Mouse (Mus musculus) hindbrain, embryonic 12.5 days (tissue): ENCODE results near the gene Dlgap4. TPM values are rescaled to one million over a fixed set of nuclear protein-coding genes. Genes with fewer than 3 reads are reported as not detected.
"Not testable (repeated sequence)": the region's sequence is repeated elsewhere in the genome, so short reads cannot be mapped to it uniquely, and the experiment has no call there.

ENCODE experiments used
- ATAC-seq: fragments of 200-750 bp; cut with Nextera tagmentation; 2 replicates; pipeline ENCODE4 v1.8.0; 2017; ENCODE audit warnings: moderate TSS enrichment; ENCODE audit not compliant: low FRiP score
- H3K27ac ChIP-seq: fragments of 300-500 bp; sonication (generic); 2 replicates; pipeline ENCODE4 v1.5.1; 2016; ENCODE audit warnings: mild to moderate bottlenecking
- H3K27me3 ChIP-seq: fragments of 300-500 bp; sonication (generic); 2 replicates; pipeline ENCODE4 v1.6.1; 2016; ENCODE audit warnings: mild to moderate bottlenecking
- H3K36me3 ChIP-seq: fragments of 300-500 bp; sonication (generic); 2 replicates; pipeline ENCODE4 v1.6.1; 2016; ENCODE audit warnings: mild to moderate bottlenecking
- H3K4me1 ChIP-seq: fragments of 300-500 bp; sonication (generic); 2 replicates; pipeline ENCODE4 v1.6.1; 2016
- H3K4me2 ChIP-seq: fragments of 300-500 bp; sonication (generic); replicated peaks from 2 replicates; pipeline ENCODE4 v1.6.1; 2016; ENCODE audit warnings: mild to moderate bottlenecking
- H3K4me3 ChIP-seq: fragments of 300-500 bp; sonication (generic); 2 replicates; pipeline ENCODE4 v1.5.1; 2016; ENCODE audit warnings: mild to moderate bottlenecking
- H3K9ac ChIP-seq: fragments of 300-500 bp; sonication (generic); 2 replicates; pipeline ENCODE4 v1.6.1; 2016; ENCODE audit warnings: mild to moderate bottlenecking, moderate library complexity
- H3K9me3 ChIP-seq: fragments of 300-500 bp; sonication (generic); replicated peaks from 2 replicates; pipeline ENCODE4 v1.6.1; 2016; ENCODE audit warnings: mild to moderate bottlenecking
- WGBS: fragments of 180-500 bp; shearing (Covaris S2); methylation state at CpG from one replicate; pipeline ENCODE4 v1.1.7; 2016; 5-methylcytosine and 5-hydroxymethylcytosine counted together
- polyA plus RNA-seq: library from polyadenylated mRNA; unstranded; fragments of >200 nt; fragmentation: Nextera tagmentation; extraction: Ambion mirVana; gene quantifications from 2 replicates; pipeline ENCODE4 v1.2.1, GENCODE M21; 2016

The Dlgap4 gene
- polyA plus RNA-seq, 1 experiment from 2014 or later, result 202 TPM

DNA sequence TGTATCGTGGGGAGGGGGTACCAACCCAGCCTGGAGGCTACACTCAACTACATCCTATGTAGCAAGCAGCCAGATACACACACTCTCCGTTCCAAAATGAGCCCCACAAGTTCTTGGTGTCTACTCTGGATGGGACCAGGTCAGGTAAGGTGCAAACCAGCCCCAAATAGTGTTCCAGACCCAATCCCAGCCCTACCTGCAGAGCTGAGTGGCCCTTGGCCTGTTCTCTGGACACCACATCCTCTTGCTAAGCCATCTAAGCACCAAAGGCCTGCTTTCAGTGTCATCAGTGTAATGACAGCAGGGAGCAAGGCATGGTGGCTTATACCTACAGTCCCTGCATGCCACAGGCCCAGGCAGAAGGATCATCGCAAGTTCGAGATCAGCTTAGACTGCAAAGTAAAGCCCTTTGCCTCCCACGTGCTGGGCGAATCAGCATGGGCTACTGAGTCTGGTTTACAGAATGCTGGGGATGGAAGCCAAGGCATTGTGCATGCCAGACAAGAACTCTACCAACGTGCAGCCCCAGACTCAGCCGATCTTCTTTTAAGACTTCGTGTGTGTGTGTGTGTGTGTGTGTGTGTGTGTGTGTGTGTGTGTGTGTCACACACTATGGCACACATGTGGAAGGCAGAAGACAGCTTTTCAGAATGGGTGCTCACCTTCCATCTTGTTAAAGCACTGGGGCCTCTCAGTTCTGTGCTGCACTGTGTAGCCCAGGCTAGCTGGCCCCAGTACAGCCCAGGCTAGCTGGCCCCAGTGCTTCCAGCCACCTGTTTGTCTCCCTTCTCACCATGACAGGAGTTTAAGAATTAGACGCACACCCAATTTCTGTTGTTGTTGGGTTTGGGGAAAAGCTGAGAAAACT is 169.2 kb downstream of the Dlgap4 start:
- Histone ChIP-seq H3K4me3 (no peak overlapping the region), H3K36me3 (no peaks in the 10 kb centered on the region), H3K9me3 (0 out of 2 replicates have a peak, but pooled peaks cover 3% of the 10 kb centered on the region), H3K9ac (no peak overlapping the region), H3K27ac (no peak overlapping the region), H3K27me3 (peaks cover 3% of the 10 kb centered on the region; the same call in 1 of the 2 replicates), H3K4me2 (no peak overlapping the region), H3K4me1 (peaks cover 7% of the 10 kb centered on the region; the same call in 1 of the 2 replicates)
- WGBS, result 86% methylated on average over 10 of the region's 10 CpGs
- ATAC-seq, result no peak

GRCm38 (mm10) chr2:156783349-156783728 is 169.8 kb downstream of the Dlgap4 start:
- Histone ChIP-seq H3K9ac (no peak overlapping the region), H3K27me3 (peaks cover 3% of the 10 kb centered on the region; the same call in 1 of the 2 replicates), H3K27ac (no peak overlapping the region), H3K4me2 (no peak overlapping the region), H3K4me1 (peaks cover 7% of the 10 kb centered on the region; the same call in 1 of the 2 replicates), H3K36me3 (no peaks in the 10 kb centered on the region), H3K9me3 (0 out of 2 replicates have a peak, but pooled peaks cover 3% of the 10 kb centered on the region), H3K4me3 (no peak overlapping the region)
- 85% methylated on average over 9 of the region's 9 CpGs for WGBS
- no peak for ATAC-seq

- Histone ChIP-seq H3K4me3 (no peak overlapping the region), H3K9ac (no peak overlapping the region), H3K27me3 (peaks cover 1% of the 10 kb centered on the region; the same call in 1 of the 2 replicates), H3K4me2 (no peak overlapping the region), H3K4me1 (peaks cover 7% of the 10 kb centered on the region; the same call in 1 of the 2 replicates), H3K36me3 (no peaks in the 10 kb centered on the region), H3K27ac (no peak overlapping the region), H3K9me3 (0 out of 2 replicates have a peak, but pooled peaks cover 3% of the 10 kb centered on the region)
- WGBS, result 79% methylated on average over 7 of the region's 7 CpGs
- ATAC-seq, result no peak
These were observed 170.6 kb downstream of the Dlgap4 start for GRCm38 (mm10) chr2:156784016-156784585.

- Histone ChIP-seq H3K4me3 (no peak overlapping the region), H3K27me3 (no peaks in the 10 kb centered on the region; the same call in 1 of the 2 replicates), H3K27ac (no peak overlapping the region), H3K36me3 (no peaks in the 10 kb centered on the region), H3K9ac (no peak overlapping the region), H3K9me3 (0 out of 2 replicates have a peak, but pooled peaks cover 3% of the 10 kb centered on the region), H3K4me2 (no peak overlapping the region), H3K4me1 (peaks cover 7% of the 10 kb centered on the region; the same call in 1 of the 2 replicates)
- no peak for ATAC-seq
- whole genome bisulfite sequencing, result 87% methylated on average over 2 of the region's 2 CpGs
These were observed 171.4 kb downstream of the Dlgap4 start for GRCm38 (mm10) chr2:156784891-156785290.

DNA sequence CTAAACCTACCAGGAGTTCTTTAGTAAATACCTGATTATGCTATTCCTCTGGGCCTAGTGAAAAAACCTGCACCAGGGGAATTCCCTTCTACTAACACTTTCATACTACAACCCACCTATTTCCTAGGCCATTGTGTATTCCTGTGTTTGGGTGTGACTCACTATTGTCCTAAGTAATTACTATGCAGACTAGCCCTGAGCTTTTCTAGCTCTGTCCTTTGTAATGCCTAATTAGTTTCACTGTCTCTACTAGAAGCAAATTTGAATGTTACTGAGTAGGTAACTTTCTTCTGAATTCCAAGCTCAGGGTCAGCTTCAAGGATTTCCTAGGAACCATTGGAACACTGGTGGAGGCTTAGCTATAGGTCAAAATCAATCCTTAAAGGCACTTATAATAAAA is 172.9 kb downstream of the Dlgap4 start:
- H3K9ac ChIP-seq, H3K27ac ChIP-seq, H3K27me3 ChIP-seq, H3K9me3 ChIP-seq, H3K36me3 ChIP-seq, ATAC-seq, H3K4me3 ChIP-seq, H3K4me2 ChIP-seq, H3K4me1 ChIP-seq: not testable (repeated sequence)

- no peak overlapping the region for H3K4me2 ChIP-seq
These were observed 173.7 kb downstream of the Dlgap4 start for GRCm38 (mm10) chr2:156787090-156787775.

DNA sequence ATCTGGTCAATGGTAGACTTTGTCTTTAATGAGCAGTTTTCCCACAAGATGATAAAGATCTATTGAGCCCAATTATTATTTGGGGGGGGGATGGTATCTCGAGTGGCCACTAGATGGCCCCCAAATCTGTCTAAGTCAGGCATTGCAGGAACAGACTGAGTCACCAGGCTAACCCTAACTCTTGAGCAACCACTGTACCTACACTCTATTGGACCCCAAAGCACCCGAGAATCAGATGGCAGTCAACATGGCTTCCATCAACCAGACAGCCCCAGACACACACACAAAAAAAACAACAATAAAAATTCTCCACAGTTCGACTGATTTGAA is 174.2 kb downstream of the Dlgap4 start:
- ATAC-seq, result no peak
- H3K9me3 ChIP-seq, result peaks cover 13% of the 10 kb centered on the region; the same call in 1 of the 2 replicates
- no peaks in the 10 kb centered on the region for H3K27me3 ChIP-seq
- WGBS, result 56% methylated on average over 3 of the region's 3 CpGs
- no peaks in the 10 kb centered on the region for H3K36me3 ChIP-seq
- no peak overlapping the region for H3K4me2 ChIP-seq
- H3K27ac ChIP-seq, result no peak overlapping the region
- H3K9ac ChIP-seq, result no peak overlapping the region
- H3K4me1 ChIP-seq, result no peaks in the 10 kb centered on the region
- no peak overlapping the region for H3K4me3 ChIP-seq

More at GRCm38 (mm10) chr2:156787090-156787775, 173.7 kb downstream of the Dlgap4 start:
- Histone ChIP-seq H3K36me3 (no peaks in the 10 kb centered on the region), H3K4me1 (no peaks in the 10 kb centered on the region), H3K9ac (no peak overlapping the region), H3K4me3 (no peak overlapping the region), H3K9me3 (peaks cover 10% of the 10 kb centered on the region; the same call in 1 of the 2 replicates), H3K27me3 (no peaks in the 10 kb centered on the region), H3K27ac (no peak overlapping the region)
- 87% methylated on average over 5 of the region's 5 CpGs for WGBS
- no peak for ATAC-seq

GRCm38 (mm10) chr2:156788836-156789235 is 175.3 kb downstream of the Dlgap4 start:
- ATAC-seq, result no peak
- Histone ChIP-seq H3K27me3 (no peaks in the 10 kb centered on the region), H3K9ac (no peak overlapping the region), H3K27ac (no peak overlapping the region), H3K4me3 (no peak overlapping the region), H3K4me2 (no peak overlapping the region), H3K4me1 (no peaks in the 10 kb centered on the region), H3K36me3 (no peaks in the 10 kb centered on the region), H3K9me3 (peaks cover 13% of the 10 kb centered on the region; the same call in 1 of the 2 replicates)
- WGBS, result 76% methylated on average over 1 of the region's 1 CpGs

DNA sequence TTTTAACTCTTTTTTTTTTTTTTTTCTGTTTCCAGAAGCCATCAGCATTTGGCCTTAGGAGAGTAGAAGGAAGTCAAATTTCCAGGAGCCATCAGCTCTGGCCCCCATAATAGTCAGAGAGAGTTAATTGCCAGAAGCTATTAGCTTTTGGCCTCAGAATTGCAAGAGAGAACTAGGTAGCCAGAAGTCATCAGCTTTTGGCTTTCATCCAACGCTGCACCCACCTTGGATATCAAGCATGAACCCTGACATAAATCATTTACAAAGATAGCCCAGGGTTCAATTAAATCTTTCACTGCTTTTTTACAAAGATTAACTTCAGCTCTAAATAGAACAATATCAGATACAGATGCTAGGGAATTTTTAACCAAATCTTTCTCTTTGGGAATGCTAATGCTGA is 185.0 kb downstream of the Dlgap4 start:
- no peak overlapping the region for H3K4me2 ChIP-seq
- H3K4me3 ChIP-seq, result no peak overlapping the region
- no peaks in the 10 kb centered on the region for H3K4me1 ChIP-seq
- H3K27ac ChIP-seq, result no peak overlapping the region
- H3K9me3 ChIP-seq, result no peaks in the 10 kb centered on the region; the same call in 1 of the 2 replicates
- H3K27me3 ChIP-seq, result no peaks in the 10 kb centered on the region
- ATAC-seq, result no peak
- WGBS, result 85% methylated on average over 1 of the region's 1 CpGs
- no peaks in the 10 kb centered on the region for H3K36me3 ChIP-seq
- no peak overlapping the region for H3K9ac ChIP-seq

DNA sequence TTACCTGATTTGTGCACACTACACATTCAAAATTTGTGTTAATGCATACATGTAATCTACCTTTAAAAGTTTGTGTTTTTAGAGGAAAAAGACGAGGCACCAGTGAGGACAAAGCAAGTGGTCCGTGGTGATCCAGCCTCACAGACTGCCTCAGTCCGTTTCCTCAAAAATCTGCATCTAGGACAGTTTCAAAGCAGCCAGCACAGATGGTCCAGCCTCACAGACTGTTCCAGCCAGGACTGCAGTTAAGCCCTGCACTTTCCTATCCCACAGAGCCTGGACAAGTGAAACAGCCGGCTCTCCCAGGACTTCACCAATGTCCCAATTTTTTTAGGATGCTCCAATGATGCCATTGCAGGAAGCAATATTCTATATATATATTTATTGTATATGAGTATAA is 187.5 kb downstream of the Dlgap4 start:
- no peak for ATAC-seq
- H3K27ac ChIP-seq, result no peak overlapping the region
- no peak overlapping the region for H3K4me2 ChIP-seq
- H3K4me3 ChIP-seq, result no peak overlapping the region
- H3K9ac ChIP-seq, result no peak overlapping the region
- H3K4me1 ChIP-seq, result no peaks in the 10 kb centered on the region
- H3K27me3 ChIP-seq, result no peaks in the 10 kb centered on the region
- WGBS, result 76% methylated on average over 4 of the region's 4 CpGs
- H3K9me3 ChIP-seq, result no peaks in the 10 kb centered on the region
- H3K36me3 ChIP-seq, result no peaks in the 10 kb centered on the region

DNA sequence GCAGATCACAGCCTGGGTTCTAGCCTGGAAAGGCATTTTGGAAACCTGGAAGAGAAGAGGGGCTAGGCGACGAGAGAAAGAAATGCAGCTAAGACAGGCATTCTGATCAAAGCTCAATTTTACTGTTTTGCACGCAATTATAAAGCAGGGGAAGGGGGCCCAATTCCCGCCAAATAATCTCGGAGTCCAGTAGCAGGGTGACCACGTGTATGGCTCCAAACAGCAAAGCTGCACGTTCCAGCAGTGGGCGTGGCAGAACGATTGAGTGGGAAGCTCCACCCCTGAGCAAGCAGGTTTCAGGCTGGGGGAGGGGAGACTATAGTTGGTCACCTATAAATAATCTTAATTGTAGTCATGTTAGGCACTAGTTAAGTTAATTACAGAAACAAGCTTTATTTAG is 188.6 kb downstream of the Dlgap4 start:
- H3K9ac ChIP-seq, H3K4me2 ChIP-seq, H3K36me3 ChIP-seq, ATAC-seq, H3K4me1 ChIP-seq, H3K4me3 ChIP-seq, H3K27me3 ChIP-seq, H3K9me3 ChIP-seq, H3K27ac ChIP-seq: not testable (repeated sequence)
- WGBS, result 63% methylated on average over 9 of the region's 9 CpGs

DNA sequence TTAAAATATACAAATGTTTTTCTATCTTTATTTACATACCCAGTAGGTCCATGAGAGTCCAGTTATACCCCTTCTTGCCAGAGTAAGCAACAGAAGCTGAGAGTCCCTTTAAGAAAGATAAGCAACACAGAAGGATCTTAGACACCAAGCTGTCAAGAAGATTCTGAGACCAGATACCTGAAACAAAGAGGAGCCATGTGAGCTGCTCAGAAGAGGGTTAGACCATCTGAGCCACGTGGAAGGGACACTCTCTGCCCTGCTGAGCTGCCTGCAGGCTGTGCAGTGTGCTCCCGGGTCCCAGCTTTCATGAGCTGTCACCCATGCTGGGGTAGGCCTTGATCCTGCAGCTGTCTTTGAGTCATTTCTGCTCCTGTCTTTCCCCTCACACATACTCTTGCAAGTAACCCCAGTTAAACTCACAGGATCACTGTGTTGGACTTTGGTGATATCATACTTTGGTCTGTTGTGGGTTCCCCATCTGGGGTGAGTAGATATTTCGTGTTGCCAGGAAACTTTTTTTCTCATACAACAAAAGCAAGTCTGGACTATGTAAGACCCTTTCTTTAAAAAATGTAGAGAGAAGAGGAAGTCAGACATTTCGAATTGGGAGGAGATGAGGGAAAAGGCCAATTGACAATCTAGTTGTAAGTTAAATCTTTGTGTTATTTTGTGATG is 190.3 kb downstream of the Dlgap4 start:
- Histone ChIP-seq H3K27ac (no peak overlapping the region), H3K36me3 (no peaks in the 10 kb centered on the region), H3K4me1 (no peaks in the 10 kb centered on the region), H3K4me3 (no peak overlapping the region), H3K9ac (no peak overlapping the region), H3K27me3 (no peaks in the 10 kb centered on the region), H3K9me3 (no peaks in the 10 kb centered on the region), H3K4me2 (no peak overlapping the region)
- ATAC-seq, result no peak
- WGBS, result 62% methylated on average over 4 of the region's 4 CpGs
